Mouse (Mus musculus) bone marrow, adult 2 months (tissue): Measurements from ENCODE around the gene Vnn3.

ENCODE experiments used
- CTCF ChIP-seq: fragments of 200-500 bp; IDR thresholded peaks from 2 replicates; pipeline ENCODE4 v1.5.1; 2011; ENCODE audit warnings: low read length, control low read depth; ENCODE audit not compliant: control insufficient read depth, insufficient read depth
- POLR2A ChIP-seq: fragments of 200-500 bp; IDR thresholded peaks from 2 replicates; pipeline ENCODE4 v1.6.1; 2011; ENCODE audit warnings: low read depth, mild to moderate bottlenecking, control low read depth, low read length, borderline replicate concordance; ENCODE audit not compliant: control insufficient read depth

DNA sequence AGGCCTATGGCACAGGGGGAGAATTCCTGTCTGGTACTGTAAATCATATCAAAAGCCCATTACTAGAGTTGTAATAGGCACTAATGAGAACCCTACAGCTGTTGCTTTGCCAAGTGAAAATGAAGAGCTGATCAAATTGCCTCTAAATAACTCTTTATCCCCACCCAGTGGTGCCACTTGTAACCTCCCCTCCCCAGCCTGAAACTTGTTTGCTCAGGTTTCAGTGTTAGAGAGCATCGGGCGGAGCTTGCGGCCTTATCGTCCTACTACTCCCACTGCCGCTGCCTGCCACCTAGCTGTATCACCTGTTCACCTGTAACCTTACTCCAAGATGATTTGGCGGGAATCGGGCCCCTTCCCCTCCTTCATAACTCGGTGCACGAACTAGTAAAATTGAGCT lies 11.9 kb upstream of the Vnn3 start:
- TF ChIP-seq CTCF (no peak), POLR2A (no peak)
